Mouse (Mus musculus) c-Kit-positive CD71-positive TER-119-negative erythroid progenitor cells, embryonic 14.5 days (primary cell): ENCODE results near the gene Slc39a5.

Experiments used
- DNase-seq: peaks from one replicate; pipeline ENCODE4 v3.0.0-alpha.2; 2013; ENCODE audit warnings: low read depth

Gene Slc39a5

DNA sequence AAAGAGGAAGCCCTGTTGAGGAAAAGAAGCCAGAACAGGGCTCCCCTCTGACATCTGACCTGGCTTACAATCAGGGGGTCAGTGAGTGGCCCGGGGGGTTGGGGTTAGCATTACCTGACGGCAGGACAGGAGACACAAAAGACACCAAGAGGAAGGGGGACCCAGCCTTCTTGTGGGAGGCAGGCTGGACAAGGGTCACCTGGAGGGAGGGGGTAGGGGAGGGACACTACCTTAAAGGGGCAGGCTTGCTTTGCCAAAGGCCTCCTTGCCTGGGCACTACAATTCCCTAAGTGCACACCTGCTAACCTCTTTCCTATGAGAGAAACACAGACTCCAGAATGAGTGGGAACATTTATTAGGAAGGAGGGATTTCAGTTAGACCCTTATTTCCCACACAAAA lies at the start of gene Slc39a5:
TSS of gene Slc39a5 (minus strand) at position 174 of the 400 bp plus-strand sequence.
- no peak for DNase-seq

DNA sequence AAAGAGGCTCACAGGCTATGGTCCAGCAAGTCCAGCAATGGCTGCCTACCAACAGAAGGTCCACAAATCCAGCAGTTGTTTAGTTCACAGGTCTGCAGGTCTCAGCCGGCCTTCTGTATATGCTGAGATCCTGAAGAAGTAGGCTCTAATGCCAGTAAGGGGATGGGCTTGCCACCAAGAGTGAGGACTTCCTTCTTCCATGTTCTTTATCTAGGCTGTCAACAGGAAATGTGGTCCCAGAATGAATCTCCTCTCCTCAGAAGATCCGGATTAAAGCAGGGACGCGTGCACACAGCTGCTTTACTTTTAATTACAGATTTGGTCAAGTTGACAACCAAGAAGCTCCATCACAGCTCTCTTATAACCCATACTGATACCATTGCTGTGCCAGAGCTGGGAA lies 44.4 kb upstream of the Slc39a5 start:
- DNase-seq: no peak

DNA sequence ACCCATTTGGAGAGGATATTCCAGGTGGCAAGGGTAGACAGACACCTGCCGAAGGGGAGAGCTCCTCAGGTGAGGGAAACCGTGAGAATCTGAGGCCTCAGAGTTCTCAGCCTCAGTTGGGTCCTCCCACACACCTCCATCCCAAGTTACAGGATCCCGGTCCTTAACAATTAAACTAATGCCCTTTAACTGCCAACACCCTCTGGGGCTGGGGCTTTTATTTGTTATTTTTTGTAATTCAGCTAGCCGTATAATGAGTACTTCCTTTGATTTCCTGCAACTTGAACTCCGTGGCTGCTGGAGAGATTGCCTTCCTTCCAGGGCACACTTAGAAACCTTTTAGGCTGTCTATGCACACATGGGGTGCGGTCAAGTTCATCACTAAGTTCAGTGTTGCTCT lies 43.3 kb upstream of the Slc39a5 start:
- DNase-seq: no peak

DNA sequence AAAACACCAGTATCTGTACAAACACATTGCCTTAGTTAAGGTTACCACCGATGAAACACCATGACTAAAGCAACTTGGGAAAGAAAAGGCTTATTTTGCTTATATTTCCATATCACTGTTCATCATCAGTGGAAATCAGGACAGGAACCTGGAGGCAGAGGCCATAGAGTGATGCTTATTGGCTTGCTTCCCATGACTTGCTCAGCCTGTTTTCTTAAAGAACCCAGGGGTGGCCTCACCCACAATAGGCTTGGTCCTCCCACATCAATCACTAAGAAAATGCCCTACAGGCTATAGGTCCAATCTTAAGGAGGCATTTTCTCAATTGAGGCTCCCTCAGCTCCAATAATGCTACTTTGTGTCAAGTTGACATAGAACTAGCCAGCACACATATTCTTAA lies 41.7 kb upstream of the Slc39a5 start:
- no peak for DNase-seq

DNA sequence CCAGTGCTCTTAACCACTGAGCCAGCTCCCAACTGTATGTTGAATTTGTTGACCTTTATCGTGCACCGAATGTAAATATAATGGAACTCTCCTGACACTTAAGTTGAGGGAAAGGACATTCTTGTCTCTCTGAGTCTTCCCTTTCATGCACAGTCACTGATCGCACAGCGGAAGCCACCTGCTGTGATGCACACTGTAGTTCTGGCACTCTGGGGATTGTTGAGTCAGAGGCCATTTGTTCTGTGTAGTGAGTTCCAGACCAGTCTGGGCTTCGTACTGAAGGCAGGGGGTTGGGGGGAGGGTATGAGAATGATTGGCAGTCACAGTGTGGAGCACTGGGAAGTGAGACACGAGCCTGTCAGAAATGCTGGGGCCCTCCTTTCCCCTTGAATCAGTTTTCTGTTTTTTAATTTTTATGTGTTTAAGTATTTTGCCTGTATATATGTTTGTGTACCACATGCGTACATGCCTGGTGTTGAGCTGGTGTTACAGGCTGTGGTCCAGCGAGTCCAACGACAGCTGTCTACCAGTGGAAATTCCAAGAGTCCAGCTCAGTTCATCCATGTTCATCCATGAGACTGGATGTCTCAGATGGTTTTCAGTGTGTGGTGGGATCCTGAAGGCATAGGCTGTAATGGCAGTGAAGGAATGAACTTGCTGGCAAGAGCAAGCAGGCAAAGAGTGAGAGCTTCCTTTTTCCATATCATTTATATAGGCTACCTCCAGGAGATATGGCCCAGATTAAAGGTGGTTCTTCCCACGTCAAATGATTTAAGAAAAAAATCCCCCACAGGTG lies 40.5 kb upstream of the Slc39a5 start:
- no peak for DNase-seq

DNA sequence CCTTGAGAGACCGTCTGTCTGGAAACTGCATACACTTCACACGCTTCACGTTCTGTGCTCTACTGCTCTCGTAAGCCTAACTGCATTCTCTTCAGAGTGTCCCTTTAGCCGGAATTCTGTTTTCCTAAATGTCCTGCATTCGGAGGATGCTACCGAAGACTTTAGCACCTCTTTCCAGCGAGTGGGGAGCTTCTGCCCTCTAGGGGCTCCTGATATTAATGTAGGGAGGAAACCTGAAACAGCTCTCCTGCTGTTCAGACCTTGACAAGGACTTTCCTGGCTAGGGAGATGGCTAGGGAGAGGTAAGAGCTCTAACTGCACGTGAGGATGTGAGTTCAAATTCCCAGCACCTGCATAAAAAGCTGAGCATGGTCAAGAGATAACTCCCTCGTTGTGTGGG lies 39.4 kb upstream of the Slc39a5 start:
- DNase-seq: no peak

DNA sequence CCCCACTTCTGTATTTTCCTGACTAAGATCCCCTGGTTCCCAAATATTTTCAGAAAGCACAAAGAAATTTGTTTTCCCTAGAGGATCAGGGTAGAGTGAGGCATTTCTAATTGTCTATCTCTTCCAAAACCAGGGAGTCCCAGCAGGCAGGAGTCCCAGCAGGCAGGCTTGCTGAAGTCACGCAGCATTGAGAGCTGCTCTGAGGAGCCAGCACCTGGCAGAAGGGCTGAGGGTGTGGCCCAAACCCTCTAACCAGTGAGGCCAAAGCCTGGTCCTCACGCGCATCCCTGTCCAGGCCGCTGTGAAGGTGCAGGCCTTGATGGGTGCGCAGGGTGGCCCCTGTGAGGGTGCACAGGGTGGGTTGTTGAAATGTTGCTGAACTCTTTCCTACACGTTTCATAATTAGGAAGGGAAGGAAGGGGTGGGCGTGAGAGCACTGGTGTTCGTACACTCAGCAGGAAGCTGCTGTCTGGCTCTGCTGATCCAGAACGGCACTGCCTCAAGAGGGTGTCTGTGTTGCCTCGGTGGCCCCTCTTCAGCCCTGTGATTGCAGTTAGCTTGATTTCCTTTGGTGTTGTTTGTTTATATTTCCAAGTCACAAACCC lies 37.7 kb upstream of the Slc39a5 start:
- DNase-seq: no peak

DNA sequence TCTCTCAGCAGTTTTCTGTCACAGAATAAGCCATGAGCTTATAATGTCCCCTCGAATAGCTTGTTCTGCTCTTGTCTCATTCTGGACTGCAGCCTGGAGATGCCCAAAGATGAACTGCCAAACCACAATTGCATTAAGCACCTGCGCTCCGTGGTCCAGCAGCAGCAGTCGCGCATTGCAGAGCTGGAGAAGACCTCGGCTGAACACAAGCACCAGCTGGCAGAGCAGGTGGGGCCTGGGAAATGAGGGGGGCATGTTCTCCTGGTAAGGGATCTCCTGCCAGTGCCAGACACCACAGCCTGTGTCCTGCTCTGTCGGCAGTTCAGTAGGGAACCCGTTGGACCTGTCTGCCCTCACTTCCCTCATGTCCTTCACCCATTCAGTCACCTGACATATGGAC lies 35.3 kb upstream of the Slc39a5 start:
- no peak for DNase-seq

DNA sequence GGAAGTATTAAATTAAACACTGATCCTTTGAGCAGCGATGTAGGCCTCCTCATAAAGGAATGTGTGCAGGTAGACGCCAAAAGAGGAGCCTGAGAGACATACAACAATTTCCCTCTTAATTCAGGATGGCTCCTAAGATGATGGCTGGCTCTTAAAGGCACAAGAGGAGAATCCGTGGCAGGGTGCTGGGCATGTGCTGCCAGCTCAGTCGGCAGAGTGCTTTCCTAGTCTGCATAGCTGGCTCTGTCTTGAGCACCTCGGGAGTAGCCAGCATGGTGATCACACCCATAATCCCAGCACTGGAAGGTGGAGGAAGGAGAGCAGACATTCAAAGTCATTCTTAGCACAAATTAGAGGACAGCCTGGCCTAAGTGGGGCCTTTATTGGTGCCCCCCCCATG lies 34.8 kb upstream of the Slc39a5 start:
- DNase-seq: no peak

DNA sequence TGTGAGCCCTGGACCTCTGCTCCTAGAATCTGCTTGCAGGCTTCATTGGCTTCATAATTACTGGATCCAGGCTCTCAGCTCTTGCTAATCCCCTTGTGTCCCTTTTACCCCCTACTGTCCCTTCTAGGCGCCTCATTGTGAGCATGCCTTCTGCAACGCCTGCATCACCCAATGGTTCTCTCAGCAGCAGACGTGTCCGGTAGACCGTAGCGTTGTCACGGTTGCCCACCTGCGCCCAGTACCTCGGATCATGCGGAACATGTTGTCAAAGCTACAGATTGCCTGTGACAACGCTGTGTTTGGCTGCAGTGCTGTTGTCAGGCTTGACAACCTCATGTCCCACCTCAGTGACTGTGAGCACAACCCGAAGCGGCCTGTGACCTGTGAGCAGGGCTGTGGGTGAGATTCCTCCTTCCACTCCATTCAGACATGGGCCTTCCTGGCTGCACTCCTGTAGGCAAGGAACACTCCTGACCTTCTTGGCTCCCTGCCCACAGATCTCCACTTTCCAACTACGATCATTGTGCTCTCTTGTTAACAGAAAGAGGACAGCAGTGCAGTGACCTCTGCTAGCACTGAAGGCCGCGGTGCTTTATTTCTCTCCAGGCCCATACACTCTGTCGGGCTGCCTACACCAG lies 34.3 kb upstream of the Slc39a5 start:
- no peak for DNase-seq

DNA sequence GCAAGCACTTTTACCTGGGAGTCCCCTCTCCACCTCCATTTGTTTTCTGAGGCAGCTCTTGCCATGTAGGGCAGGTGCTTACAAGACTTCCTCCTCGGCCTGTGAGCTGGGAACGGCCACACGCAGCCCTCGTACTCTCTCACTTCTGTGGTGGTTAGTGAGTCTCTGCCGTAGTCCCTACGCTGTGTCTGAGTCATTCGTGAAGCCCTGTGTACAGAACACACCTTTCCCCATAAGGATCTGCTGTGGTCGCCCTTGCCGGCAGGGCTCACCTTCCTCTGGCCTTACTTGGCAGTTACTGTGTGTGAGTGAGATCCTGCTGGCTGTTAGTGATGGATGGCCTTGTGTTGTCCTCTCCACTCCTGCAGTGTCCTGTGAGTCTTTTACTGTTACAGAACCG lies 33.7 kb upstream of the Slc39a5 start:
- DNase-seq: no peak

DNA sequence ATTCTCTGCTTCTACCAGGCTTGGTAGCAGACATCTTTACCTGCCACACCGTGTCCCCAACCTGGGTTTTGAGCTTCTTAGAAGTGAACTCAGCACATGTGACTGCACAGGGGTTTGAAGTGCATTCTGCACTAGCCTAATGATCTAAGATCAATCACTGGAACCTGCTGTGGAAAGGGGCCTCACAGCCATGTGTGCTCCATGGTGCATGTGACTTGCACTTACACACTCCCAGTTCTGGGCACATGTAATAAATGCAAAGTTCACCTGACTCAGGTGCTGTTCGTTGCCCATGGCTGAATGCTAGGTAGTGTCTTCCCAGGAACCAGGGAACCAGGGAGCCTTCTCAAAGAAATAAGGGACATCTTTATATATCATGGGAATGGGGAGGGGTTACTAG lies 32.4 kb upstream of the Slc39a5 start:
- DNase-seq: no peak

DNA sequence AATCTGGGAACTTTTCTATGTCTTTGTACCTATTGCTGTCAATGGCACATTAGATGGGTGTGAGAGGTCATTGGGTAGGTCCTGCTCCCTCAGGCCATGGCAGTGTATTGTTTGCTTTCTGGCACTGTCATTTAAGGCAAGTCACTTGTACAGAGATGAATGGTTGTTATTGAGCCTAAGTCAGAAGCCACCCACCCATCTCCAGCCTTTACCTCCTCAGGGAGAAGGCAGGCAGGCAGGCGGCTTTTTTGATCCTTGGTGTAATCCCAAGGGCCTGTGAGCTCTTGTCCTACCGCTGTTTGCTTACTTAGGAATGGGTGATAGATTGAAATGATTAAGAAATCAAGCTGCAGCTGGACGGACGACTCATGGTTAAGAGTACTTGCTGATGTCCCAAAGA lies 28.4 kb upstream of the Slc39a5 start:
- no peak for DNase-seq

DNA sequence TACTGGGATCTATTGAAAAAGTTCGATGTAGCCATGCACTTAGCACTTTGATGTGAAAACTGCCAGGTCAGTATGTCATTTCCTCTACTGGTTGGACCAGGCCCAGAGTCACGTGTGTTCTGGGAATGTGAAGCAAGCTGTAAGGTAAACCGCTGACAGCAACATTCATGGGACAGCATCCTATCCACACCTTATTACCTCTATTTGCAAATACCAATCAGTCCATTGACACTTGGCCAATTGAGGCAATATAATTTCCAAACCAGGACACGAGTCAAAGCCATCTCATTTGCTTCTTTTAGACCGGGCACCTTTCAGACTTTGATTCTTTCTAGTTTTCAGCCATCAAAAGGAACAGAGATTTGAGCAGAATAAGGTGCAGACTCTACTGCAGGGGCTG lies 28.0 kb upstream of the Slc39a5 start:
- DNase-seq: no peak

DNA sequence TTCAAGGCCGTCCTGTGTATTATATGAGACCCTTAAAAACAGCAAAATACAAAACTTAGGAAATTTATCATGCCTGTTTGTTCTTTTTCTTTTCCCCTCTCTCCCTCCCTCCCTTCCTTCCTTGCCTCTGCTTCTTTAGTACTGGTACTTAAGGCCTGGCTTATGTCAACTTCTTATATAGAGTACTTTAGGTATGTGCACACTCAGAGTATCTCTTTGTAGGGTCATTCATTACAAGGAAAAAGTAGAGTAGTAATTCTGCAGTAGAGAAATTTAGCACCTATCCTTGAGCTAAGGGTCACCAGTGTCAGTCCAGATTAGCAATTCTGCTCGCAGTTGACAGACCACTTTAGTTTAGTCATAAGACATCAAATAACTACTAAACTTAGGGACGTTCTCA lies 24.2 kb upstream of the Slc39a5 start:
- no peak for DNase-seq

DNA sequence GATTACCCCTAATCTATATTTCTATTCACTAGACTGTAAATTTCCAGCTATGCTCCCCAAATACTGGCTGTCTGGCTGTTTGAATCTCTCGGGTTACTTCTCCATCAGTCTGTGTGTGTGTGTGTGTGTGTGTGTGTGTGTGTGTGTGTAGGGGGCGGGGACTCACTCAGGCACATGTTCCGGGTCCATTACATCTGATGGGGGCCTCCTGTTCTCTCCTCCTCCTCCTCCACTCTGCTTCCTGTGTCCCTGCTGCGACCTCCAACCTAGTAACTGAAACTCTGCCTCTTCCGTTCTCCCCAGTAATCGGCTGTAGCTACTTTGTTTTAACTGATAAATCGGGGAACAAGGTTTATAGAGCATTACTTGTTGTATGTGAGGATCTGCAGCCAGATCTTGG lies 23.6 kb upstream of the Slc39a5 start:
- no peak for DNase-seq

DNA sequence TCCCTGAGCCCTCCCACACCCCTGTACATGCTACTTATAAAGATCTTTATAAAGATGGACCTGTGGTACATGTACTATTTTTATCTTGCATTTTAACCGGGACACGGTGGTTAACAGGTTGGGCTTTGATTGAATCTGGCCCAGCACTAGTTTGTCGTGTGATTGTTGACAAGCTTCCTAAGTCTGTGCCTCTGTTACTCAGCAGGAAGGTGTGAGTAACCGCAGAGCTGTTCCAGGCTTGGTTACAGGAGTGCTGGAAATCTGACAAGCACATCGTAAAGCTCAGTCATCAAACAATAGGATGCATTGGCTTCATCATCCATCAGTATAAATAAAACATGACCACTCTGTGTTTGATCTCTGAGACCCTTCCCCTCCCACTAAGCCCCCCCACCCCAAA lies 21.4 kb upstream of the Slc39a5 start:
- no peak for DNase-seq

DNA sequence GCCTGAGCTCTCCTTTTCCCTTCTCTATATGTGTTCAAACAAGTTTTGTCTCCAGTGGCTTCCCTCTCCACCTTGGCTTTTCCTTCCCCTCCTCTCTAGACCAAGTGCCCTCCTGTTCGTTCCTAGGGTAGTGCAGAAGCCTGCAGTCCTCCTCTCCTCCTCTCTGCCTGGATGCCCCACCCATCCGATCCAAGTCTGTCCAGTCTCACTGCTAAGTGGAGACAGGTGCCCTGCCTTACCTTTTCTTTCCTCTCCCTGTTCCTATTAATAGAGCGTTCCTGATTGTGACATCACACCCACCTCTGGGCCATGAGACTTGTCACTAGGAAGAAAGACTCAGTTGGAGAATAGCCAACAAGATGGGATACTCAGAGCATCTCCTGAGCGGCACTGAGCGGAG lies 13.8 kb upstream of the Slc39a5 start:
- DNase-seq: no peak

DNA sequence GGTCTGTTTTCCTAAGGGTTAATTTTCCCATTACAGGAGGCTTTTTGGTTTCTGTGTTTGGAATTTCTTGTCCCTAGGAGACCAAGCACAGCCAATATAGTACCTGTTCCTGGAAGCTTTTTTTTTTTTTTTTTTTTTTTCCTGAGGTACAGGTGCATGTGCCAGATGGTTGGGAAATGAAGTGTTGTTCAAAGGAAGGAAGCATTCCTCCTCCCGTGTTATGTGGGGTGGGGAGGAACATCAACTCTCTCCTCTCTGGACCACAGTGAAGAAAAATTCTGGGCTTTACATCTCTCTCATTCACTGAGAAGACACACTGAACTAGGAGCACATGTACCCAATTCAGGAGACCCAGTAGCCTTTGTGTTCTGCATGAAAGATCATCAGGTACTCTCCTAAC lies 12.0 kb upstream of the Slc39a5 start:
- DNase-seq: no peak

DNA sequence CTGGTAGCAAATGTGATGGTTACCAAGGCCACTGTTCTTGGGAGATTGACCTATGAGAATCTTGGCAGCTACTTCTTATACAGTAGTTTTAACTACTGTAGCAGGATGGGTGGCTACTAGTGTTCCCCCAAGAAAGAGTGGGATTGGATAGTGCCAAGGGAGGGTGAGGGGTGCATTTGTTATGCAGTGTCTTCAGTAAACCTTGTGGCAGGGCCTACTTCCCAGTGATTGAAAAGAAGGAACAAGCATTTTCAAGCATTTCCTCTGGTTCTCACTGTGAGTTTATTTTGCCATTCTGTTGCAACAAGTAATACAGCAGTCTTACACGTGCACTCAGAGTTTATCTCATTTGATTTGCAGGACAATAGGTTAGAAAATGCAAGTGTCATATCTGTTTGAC lies 11.5 kb upstream of the Slc39a5 start:
- DNase-seq: no peak

DNA sequence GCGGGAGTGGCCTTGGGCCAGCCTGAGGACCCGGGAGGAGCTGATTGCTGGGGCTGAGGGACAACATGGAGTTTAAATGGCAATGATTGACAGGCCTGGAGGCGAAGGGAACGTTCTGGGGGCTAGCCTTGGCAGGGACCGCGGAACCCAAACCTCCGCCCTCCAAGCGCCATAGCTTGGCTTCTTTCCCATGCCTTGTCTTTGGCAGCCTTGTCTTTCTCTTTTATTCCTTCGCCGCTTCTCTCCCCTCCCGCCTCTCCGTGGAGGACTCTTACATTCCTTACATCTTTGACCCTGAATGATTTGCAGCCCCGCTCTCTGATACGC lies 11.0 kb upstream of the Slc39a5 start:
- DNase-seq: no peak

DNA sequence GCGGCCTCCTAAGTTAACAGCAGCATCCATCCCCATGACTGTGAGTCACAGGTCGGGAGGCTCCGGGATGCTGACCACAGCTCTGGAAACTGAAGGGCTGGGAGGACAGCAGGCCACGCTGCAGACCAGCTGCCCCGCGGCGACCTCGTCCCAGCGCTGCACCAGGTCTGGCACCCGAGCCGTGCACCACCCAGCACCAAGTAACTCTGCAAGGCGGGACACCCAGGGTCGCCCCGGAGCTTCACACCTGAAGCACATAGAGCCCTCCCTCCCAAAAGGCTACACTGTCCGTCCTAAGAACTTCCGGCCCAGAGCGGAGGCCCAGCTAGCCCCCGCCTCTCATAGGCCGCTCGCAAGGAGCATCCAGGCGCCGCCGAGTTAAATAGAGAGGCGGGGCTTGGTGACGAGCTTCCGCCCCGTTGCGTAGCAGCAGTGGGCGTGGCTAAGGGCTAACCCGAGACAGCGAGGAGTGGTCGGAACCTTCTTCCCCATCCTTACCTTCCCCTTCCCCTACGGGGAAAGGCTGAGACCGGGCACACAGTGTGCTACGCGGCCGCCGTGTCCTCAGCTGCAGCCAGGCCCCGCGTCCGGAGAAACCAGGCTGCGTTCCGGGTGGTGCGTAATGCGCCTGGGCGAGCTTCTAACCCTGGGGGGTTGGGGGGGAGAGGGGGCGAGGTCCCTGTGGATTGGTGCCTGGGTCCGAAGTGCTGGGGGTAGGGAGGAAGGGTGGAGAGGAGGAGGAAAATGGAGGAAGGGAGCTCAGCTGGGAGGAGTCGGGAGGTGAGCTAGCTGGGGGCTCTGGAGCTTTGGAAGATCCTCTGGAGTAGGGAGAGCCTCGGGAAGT lies 10.4 kb upstream of the Slc39a5 start, which contains the start of the genes Nabp2 and Rnf41:
TSS of gene Nabp2 (minus strand) at position 282 of the 844 bp plus-strand sequence.
TSS of gene Rnf41 (plus strand) at position 447 of the 844 bp plus-strand sequence.
- peak; percentile 92 for DNase-seq

DNA sequence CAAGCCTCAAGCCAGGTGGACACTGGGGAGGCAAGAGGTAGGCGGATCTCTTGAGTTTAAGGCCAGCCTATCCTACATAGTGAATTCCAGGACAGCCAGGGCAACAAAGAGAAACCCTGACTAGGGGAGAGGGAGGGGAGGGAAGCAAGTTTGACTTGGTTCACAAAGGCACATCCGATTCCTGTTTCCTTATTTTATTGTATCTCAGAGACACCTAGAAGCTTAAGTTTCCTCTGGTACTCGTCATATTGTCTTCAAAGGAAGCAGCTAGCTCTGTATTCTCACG lies 9.5 kb upstream of the Slc39a5 start:
- DNase-seq: no peak
